Mouse (Mus musculus) limb, embryonic 12.5 days (tissue): Measurements from ENCODE around the gene Mrpl4. TPM values are rescaled to one million over a fixed set of nuclear protein-coding genes. Genes with fewer than 3 reads are reported as not detected.

Source experiments
- ATAC-seq: fragments of 200-750 bp; cut with Nextera tagmentation; 2 replicates; pipeline ENCODE4 v1.8.0; 2017; ENCODE audit warnings: low read depth, moderate TSS enrichment; ENCODE audit not compliant: insufficient number of reproducible peaks, insufficient read depth, low FRiP score, low TSS enrichment
- H3K27ac ChIP-seq: fragments of 300-500 bp; sonication (generic); 2 replicates; pipeline ENCODE4 v1.5.1; 2016; ENCODE audit warnings: mild to moderate bottlenecking, moderate library complexity
- H3K27me3 ChIP-seq: fragments of 300-500 bp; sonication (generic); 2 replicates; pipeline ENCODE4 v1.6.1; 2016; ENCODE audit warnings: mild to moderate bottlenecking, moderate library complexity
- H3K36me3 ChIP-seq: fragments of 300-500 bp; sonication (generic); 2 replicates; pipeline ENCODE4 v1.6.1; 2016; ENCODE audit warnings: mild to moderate bottlenecking, moderate library complexity
- H3K4me1 ChIP-seq: fragments of 300-500 bp; sonication (generic); replicated peaks from 2 replicates; pipeline ENCODE4 v1.6.1; 2016
- H3K4me2 ChIP-seq: fragments of 300-500 bp; sonication (generic); 2 replicates; pipeline ENCODE4 v1.6.1; 2016; ENCODE audit warnings: mild to moderate bottlenecking, moderate library complexity
- H3K4me3 ChIP-seq: fragments of 300-500 bp; sonication (generic); replicated peaks from 2 replicates; pipeline ENCODE4 v1.5.1; 2016; ENCODE audit warnings: mild to moderate bottlenecking
- H3K9ac ChIP-seq: fragments of 300-500 bp; sonication (generic); replicated peaks from 2 replicates; pipeline ENCODE4 v1.6.1; 2016; ENCODE audit warnings: mild to moderate bottlenecking, moderate library complexity
- H3K9me3 ChIP-seq: fragments of 300-500 bp; sonication (generic); 2 replicates; pipeline ENCODE4 v1.6.1; 2016; ENCODE audit warnings: mild to moderate bottlenecking, moderate library complexity
- WGBS: fragments of 180-500 bp; shearing (Covaris S2); methylation state at CpG from one replicate; pipeline ENCODE4 v1.1.7; 2016; 5-methylcytosine and 5-hydroxymethylcytosine counted together
- polyA plus RNA-seq: library from polyadenylated mRNA; unstranded; fragments of >200 nt; fragmentation: Nextera tagmentation; extraction: Ambion mirVana; gene quantifications from 2 replicates; pipeline ENCODE4 v1.2.1, GENCODE M21; 2016

Gene Mrpl4
- 134 and 135 TPM in 2 replicates for polyA plus RNA-seq

DNA sequence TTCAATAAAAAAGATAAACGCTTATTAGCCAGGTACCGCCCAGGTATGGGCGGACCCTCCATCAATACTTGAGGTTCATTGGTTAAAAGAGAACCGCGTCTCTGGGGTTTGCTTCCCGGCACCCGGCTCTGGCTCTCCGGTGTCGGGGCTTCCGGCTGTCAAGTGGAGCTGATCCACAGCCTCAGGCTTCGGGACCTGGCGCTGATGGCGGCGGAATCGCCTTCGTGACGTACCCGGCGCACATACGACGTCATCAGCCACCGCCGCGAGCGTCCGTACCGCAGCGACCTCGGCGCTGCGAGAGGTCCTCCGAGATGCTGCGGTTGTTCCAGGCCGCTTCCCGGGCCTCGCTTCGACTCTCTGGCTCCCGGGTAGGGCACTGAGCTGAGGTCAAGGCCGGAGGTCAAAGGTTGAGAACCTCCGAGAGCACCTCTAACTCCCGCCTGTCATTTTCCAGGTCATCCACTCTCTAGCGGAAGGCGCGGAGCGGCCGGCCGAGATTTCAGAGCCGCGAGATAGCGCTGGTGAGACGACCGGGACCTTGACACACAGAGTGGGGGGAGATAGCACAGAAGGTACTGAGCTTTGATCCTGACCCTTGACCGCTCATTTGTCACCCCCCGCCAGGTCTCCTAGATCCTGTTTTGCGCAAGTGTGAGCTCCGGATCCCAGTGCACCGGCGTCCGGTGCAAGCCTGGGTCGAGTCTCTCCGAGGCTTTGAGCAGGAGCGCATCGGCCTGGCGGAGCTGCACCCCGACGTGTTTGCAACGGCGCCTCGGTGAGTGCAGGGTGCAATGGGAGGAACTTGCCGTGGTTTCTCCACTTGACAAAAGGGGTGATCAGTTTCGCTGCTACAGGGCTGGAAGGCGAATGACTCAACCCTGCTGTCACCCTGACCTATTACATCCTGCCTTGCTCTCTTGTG is at the start of gene Mrpl4:
TSS of gene Mrpl4 (plus strand) at position 112 of the 925 bp plus-strand sequence.
- Histone ChIP-seq H3K36me3 (peaks cover 34% of the 10 kb centered on the region), H3K4me1 (peaks cover 5% of the 10 kb centered on the region; the same call in 1 of the 2 replicates), H3K9ac (peak within 1 kb of the TSS; percentile 84), H3K9me3 (no peaks in the 10 kb centered on the region), H3K4me2 (peak within 1 kb of the TSS; percentile 86), H3K27me3 (no peaks in the 10 kb centered on the region), H3K4me3 (peak within 1 kb of the TSS; percentile 78), H3K27ac (peak within 1 kb of the TSS; percentile 67)
- peak; percentile 67 for ATAC-seq
- under 1% methylated on average over 72 of the region's 72 CpGs for WGBS

GRCm38 (mm10) chr9:20956989-20957388 is 45.5 kb upstream of the Mrpl4 start:
- H3K9ac ChIP-seq: no peak overlapping the region
- no peaks in the 10 kb centered on the region for H3K27me3 ChIP-seq
- ATAC-seq: no peak
- H3K4me3 ChIP-seq: no peak overlapping the region
- H3K4me2 ChIP-seq: no peak overlapping the region
- H3K9me3 ChIP-seq: no peaks in the 10 kb centered on the region
- WGBS: 81% methylated on average over 3 of the region's 3 CpGs
- no peaks in the 10 kb centered on the region for H3K4me1 ChIP-seq
- no peaks in the 10 kb centered on the region for H3K36me3 ChIP-seq
- no peak overlapping the region for H3K27ac ChIP-seq

DNA sequence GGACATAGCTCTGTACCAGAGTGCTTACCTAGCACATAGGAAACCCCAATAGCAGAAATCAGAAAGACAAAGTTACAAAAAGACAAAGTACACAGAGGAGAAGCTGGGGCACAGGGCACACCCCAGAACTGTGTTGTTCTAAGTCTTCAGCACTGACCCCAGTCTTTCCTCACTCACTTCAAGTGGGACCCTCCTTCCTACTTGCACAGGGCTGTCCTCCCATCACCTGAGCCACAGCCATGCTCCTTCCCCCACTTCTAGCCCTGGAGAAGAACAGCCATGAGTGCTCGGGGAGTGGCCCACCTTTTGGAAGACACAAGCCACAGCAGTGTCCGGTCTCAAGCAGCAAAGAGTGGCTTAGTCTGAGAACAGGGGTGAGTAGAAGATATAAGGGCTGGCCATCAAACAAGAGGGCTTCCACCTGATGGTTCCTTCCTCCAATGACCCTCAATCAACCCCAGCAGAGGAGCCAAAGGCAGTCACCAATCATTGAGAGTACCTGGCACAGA is 43.1 kb upstream of the Mrpl4 start, which contains the start of gene Dnmt1:
TSS of gene Dnmt1 (minus strand) at position 459 of the 509 bp plus-strand sequence.
- peaks cover 17% of the 10 kb centered on the region for H3K36me3 ChIP-seq
- WGBS: 85% methylated on average over 2 of the region's 2 CpGs
- no peaks in the 10 kb centered on the region for H3K4me1 ChIP-seq
- H3K27me3 ChIP-seq: no peaks in the 10 kb centered on the region
- no peaks in the 10 kb centered on the region for H3K9me3 ChIP-seq
- no peak within 1 kb of the TSS for H3K9ac ChIP-seq
- H3K4me3 ChIP-seq: no peak within 1 kb of the TSS
- ATAC-seq: no peak
- no peak within 1 kb of the TSS for H3K27ac ChIP-seq
- H3K4me2 ChIP-seq: no peak within 1 kb of the TSS

GRCm38 (mm10) chr9:20961557-20961956 is 41.0 kb upstream of the Mrpl4 start:
- Histone ChIP-seq H3K27ac (no peak overlapping the region), H3K4me3 (no peak overlapping the region), H3K9me3 (no peaks in the 10 kb centered on the region), H3K9ac (no peak overlapping the region), H3K4me1 (no peaks in the 10 kb centered on the region), H3K36me3 (peaks cover 38% of the 10 kb centered on the region), H3K4me2 (no peak overlapping the region), H3K27me3 (no peaks in the 10 kb centered on the region)
- WGBS: 69% methylated on average over 9 of the region's 9 CpGs
- ATAC-seq: no peak

DNA sequence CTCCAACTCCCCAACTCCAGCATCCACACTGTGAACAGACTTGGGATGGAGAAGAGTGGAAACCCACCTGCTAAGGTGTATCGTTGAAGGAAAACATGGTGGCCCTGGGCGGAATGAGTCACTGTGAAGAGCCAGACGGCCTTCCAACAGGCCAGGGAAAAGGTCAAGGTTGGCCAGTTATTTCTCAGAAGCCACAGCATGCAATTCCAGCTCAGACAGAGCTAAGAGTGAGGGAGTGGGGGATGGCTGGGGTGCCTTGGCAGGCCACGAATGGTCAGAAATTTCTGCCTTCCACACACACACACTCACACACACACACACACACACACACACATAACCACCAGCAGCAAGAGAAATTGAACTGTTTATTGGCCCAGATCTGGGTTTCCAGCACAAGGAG is 36.9 kb upstream of the Mrpl4 start:
- no peaks in the 10 kb centered on the region for H3K4me1 ChIP-seq
- H3K4me3 ChIP-seq: no peak overlapping the region
- H3K27ac ChIP-seq: no peak overlapping the region
- H3K9ac ChIP-seq: no peak overlapping the region
- peaks cover 74% of the 10 kb centered on the region for H3K36me3 ChIP-seq
- H3K27me3 ChIP-seq: no peaks in the 10 kb centered on the region
- WGBS: 85% methylated on average over 3 of the region's 4 CpGs
- no peak for ATAC-seq
- H3K4me2 ChIP-seq: no peak overlapping the region
- no peaks in the 10 kb centered on the region for H3K9me3 ChIP-seq

DNA sequence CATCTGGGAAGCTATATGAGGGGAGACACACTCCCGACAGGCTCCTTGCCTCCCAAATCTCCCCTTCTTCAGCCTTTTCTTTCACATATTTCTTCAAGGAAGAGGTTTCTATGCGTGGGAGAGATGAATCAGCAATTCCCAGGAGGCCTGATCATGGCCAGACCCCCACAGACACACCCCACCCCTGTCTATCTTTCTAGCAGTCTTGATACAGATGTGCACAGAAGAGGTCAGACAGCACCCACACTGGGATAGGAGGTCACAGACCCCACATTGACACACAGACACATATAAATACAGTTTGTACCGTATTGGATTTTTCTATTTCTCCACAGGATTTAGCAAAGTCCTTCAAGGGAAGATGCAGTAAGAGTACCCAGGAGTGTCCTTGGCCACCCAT is 36.5 kb upstream of the Mrpl4 start:
- Histone ChIP-seq H3K27me3 (no peaks in the 10 kb centered on the region), H3K4me1 (peaks cover 3% of the 10 kb centered on the region), H3K4me2 (no peak overlapping the region), H3K9ac (no peak overlapping the region), H3K9me3 (no peaks in the 10 kb centered on the region), H3K27ac (no peak overlapping the region), H3K36me3 (peaks cover 75% of the 10 kb centered on the region), H3K4me3 (no peak overlapping the region)
- no peak for ATAC-seq
- 82% methylated on average over 3 of the region's 3 CpGs for WGBS

DNA sequence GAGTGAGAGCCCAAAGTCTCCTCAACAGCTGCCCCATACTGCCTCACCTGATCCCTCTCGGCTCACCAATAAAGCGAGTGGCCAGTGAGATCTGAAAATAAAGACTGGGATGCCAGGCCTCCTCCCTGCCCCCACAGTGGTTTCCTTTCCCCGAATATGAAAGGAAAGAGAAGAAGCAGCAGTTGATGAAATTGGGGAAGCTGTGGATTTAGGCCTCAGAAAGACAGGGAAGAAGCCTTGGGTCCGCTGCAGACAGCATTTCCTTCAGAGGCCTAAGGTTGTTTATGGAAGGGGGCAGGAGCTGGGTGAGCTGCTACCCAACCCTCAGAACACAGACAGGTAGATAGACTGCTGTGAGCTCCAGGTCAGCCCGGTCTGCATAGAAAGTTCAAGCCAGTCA is 35.8 kb upstream of the Mrpl4 start:
- 87% methylated on average over 5 of the region's 5 CpGs for WGBS
- ATAC-seq: no peak

GRCm38 (mm10) chr9:20971751-20972140 is 30.8 kb upstream of the Mrpl4 start:
- Histone ChIP-seq H3K27me3 (no peaks in the 10 kb centered on the region), H3K9me3 (no peaks in the 10 kb centered on the region), H3K36me3 (peaks cover 36% of the 10 kb centered on the region), H3K9ac (peak overlapping the region; percentile 55), H3K4me1 (peaks cover 47% of the 10 kb centered on the region), H3K4me3 (peak overlapping the region; percentile 85), H3K27ac (peak overlapping the region; percentile 95), H3K4me2 (peak overlapping the region; percentile 93)
- 28% methylated on average over 7 of the region's 7 CpGs for WGBS
- ATAC-seq: peak; percentile 72

More for the DNA sequence above, 35.8 kb upstream of the Mrpl4 start:
- H3K27ac ChIP-seq: no peak overlapping the region
- H3K9me3 ChIP-seq: no peaks in the 10 kb centered on the region
- H3K27me3 ChIP-seq: no peaks in the 10 kb centered on the region
- no peak overlapping the region for H3K9ac ChIP-seq
- no peak overlapping the region for H3K4me2 ChIP-seq
- H3K4me3 ChIP-seq: no peak overlapping the region
- peaks cover 75% of the 10 kb centered on the region for H3K36me3 ChIP-seq
- H3K4me1 ChIP-seq: peaks cover 10% of the 10 kb centered on the region

DNA sequence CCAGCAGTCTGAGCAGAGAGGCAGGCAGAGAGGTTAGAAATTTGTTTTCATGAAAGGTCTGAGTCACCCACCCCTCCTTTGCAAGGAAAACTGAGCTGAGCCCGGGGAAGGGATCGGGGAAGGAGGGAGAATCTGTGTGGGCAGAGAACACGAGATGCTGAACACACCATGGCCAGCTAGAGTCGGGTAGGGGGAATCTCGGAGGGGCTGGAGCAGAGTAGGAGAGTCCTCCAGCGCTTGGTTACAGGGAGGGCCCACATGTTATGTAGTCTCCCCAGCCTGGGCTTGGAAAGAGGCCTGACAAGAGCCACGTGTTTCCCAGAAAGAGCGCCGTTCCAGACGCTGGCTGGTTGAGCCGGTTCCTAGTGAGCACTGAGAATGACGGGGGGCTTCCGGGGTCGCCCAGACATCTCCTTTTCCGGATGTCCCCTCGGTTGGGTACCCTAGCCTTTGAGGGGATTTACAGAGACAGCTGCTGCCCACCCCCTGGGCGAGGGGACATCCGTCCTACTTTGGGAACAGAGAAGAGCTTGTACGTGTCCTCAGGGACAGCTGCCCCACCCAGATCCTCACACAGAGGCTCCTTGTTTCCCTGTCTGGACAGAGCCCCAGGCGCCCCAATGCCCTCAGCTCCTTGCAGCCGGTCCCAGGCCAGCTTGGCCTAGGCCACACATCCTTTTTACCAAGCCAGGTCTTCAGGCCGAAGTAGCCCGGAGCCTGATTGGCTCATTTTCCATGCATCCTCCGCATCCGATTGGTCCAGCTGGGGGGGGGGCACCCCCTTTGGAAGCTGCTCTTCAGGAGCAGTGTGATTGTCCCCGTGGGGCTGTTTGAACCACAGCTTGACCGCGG is 30.2 kb upstream of the Mrpl4 start:
- no peaks in the 10 kb centered on the region for H3K27me3 ChIP-seq
- H3K27ac ChIP-seq: peak overlapping the region; percentile 95
- peak overlapping the region; percentile 93 for H3K4me2 ChIP-seq
- peak overlapping the region; percentile 55 for H3K9ac ChIP-seq
- H3K9me3 ChIP-seq: no peaks in the 10 kb centered on the region
- peaks cover 53% of the 10 kb centered on the region for H3K4me1 ChIP-seq
- H3K36me3 ChIP-seq: peaks cover 29% of the 10 kb centered on the region
- peak overlapping the region; percentile 85 for H3K4me3 ChIP-seq
- peak; percentile 43 for ATAC-seq
- 23% methylated on average over 28 of the region's 28 CpGs for WGBS

GRCm38 (mm10) chr9:20973001-20973681 is 29.4 kb upstream of the Mrpl4 start:
- Histone ChIP-seq H3K4me1 (peaks cover 54% of the 10 kb centered on the region), H3K4me3 (peak overlapping the region; percentile 85), H3K9ac (peak overlapping the region; percentile 55), H3K9me3 (no peaks in the 10 kb centered on the region), H3K27ac (peak overlapping the region; percentile 95), H3K27me3 (no peaks in the 10 kb centered on the region), H3K36me3 (peaks cover 22% of the 10 kb centered on the region), H3K4me2 (peak overlapping the region; percentile 93)
- no peak for ATAC-seq
- WGBS: 71% methylated on average over 4 of the region's 4 CpGs
